In genomic region chr5:32747650-32748375, GRCm38 (mm10) we compare ENCODE assay signal across 9 mouse cellular contexts. TPM values are rescaled to one million over a fixed set of nuclear protein-coding genes. Genes with fewer than 3 reads are reported as not detected.
DNase-seq lines count a peak whose midpoint lies in the region; ATAC-seq and TF ChIP-seq lines count a peak whose summit lies in the region.
"Had no signal": no experiment of that assay in that cellular context is flagged by ENCODE, and none has a peak within 500 bp of the region (broad histone marks: within the 10 kb centered on the region; RNA-seq: fewer than 3 reads in every experiment).

No protein-coding gene starts in this region.

- WGBS in forebrain, embryonic 13.5 days = 63% methylated on average over 6 of the region's 6 CpGs
- WGBS in forebrain, embryonic 12.5 days = 66% methylated on average over 6 of the region's 6 CpGs
- WGBS in kidney, embryonic 16.5 days = 62% methylated on average over 6 of the region's 6 CpGs
- 43% methylated on average over 6 of the region's 6 CpGs for WGBS in liver, postnatal 0 days (ENCODE audit: insufficient replicate concordance)

- peak; percentile 72 for DNase-seq in MN1 (ENCODE audit: low spot score)
- peak; percentile 71 for DNase-seq in cerebellum, adult 9-11 months
- peak; percentile 25 for DNase-seq in gastrocnemius, postnatal 10 days
- peak; percentile 49 for DNase-seq in liver, postnatal 0 days
- peak; percentile 83 for DNase-seq in retina, postnatal 1 day

- H3K4me1 ChIP-seq in forebrain, embryonic 13.5 days = peaks cover 16% of the 10 kb centered on the region
- peaks cover 23% of the 10 kb centered on the region for H3K4me1 ChIP-seq in forebrain, embryonic 12.5 days
- peaks cover 17% of the 10 kb centered on the region for H3K4me1 ChIP-seq in kidney, embryonic 16.5 days (ENCODE audit: insufficient read depth, low read length)
- peaks cover 36% of the 10 kb centered on the region for H3K4me1 ChIP-seq in liver, postnatal 0 days (ENCODE audit: insufficient read depth)

- H3K36me3 ChIP-seq in forebrain, embryonic 13.5 days (ENCODE audit: poor library complexity, severe bottlenecking) = no peaks in the 10 kb centered on the region
- no peaks in the 10 kb centered on the region for H3K36me3 ChIP-seq in forebrain, embryonic 12.5 days (replicated peaks)
- H3K36me3 ChIP-seq in kidney, embryonic 16.5 days (ENCODE audit: insufficient read depth, low read length) = no peaks in the 10 kb centered on the region
- no peaks in the 10 kb centered on the region for H3K36me3 ChIP-seq in liver, postnatal 0 days (replicated peaks; ENCODE audit: insufficient read depth, low read length)
- H3K36me3 ChIP-seq: lung, embryonic 15.5 days had no signal

- no peaks in the 10 kb centered on the region for H3K27me3 ChIP-seq in forebrain, embryonic 13.5 days
- H3K27me3 ChIP-seq in forebrain, embryonic 12.5 days = no peaks in the 10 kb centered on the region
- no peaks in the 10 kb centered on the region for H3K27me3 ChIP-seq in kidney, embryonic 16.5 days (ENCODE audit: insufficient read depth, low read length)
- no peaks in the 10 kb centered on the region for H3K27me3 ChIP-seq in liver, postnatal 0 days (ENCODE audit: insufficient read depth, low read length)
- H3K27me3 ChIP-seq: lung, embryonic 15.5 days had no signal

- TF ChIP-seq EP300 in liver, postnatal 0 days (IDR thresholded peaks at IDR 0.05; ENCODE audit: low read depth) = no peak

- H3K9me3 ChIP-seq in forebrain, embryonic 13.5 days (replicated peaks) = no peaks in the 10 kb centered on the region
- no peaks in the 10 kb centered on the region for H3K9me3 ChIP-seq in forebrain, embryonic 12.5 days
- no peaks in the 10 kb centered on the region for H3K9me3 ChIP-seq in kidney, embryonic 16.5 days (ENCODE audit: low read length)
- no peaks in the 10 kb centered on the region for H3K9me3 ChIP-seq in liver, postnatal 0 days (ENCODE audit: low read length)
- H3K9me3 ChIP-seq: lung, embryonic 15.5 days had no signal

- ATAC-seq in forebrain, embryonic 13.5 days = peak; percentile 58; the same call in 1 of the 2 replicates
- ATAC-seq in forebrain, embryonic 12.5 days (ENCODE audit: low FRiP score) = no peak; the same call in 1 of the 2 replicates
- ATAC-seq in kidney, embryonic 16.5 days (ENCODE audit: low FRiP score, low TSS enrichment) = 0 out of 2 replicates have a peak, but pooled peaks have one; percentile 36
- ATAC-seq in liver, postnatal 0 days = no peak

- no peak overlapping the region for H3K4me2 ChIP-seq in forebrain, embryonic 13.5 days
- H3K4me2 ChIP-seq in forebrain, embryonic 12.5 days = no peak overlapping the region
- no peak overlapping the region for H3K4me2 ChIP-seq in kidney, embryonic 16.5 days (replicated peaks; ENCODE audit: low read depth, low read length)
- H3K4me2 ChIP-seq in liver, postnatal 0 days (ENCODE audit: low read depth, low read length) = peak overlapping the region; percentile 75; the same call in 1 of the 2 replicates

- H3K9ac ChIP-seq in forebrain, embryonic 13.5 days = no peak overlapping the region
- no peak overlapping the region for H3K9ac ChIP-seq in forebrain, embryonic 12.5 days
- no peak overlapping the region for H3K9ac ChIP-seq in kidney, embryonic 16.5 days (replicated peaks; ENCODE audit: low read length)
- no peak overlapping the region for H3K9ac ChIP-seq in liver, postnatal 0 days (replicated peaks)
- H3K9ac ChIP-seq: lung, embryonic 15.5 days had no signal

- H3K4me3 ChIP-seq in forebrain, embryonic 13.5 days = no peak overlapping the region
- H3K4me3 ChIP-seq in forebrain, embryonic 12.5 days (replicated peaks) = no peak overlapping the region
- H3K4me3 ChIP-seq in kidney, embryonic 16.5 days (ENCODE audit: low read length) = no peak overlapping the region
- H3K4me3 ChIP-seq in liver, postnatal 0 days (ENCODE audit: low read depth, low read length) = no peak overlapping the region

- H3K27ac ChIP-seq in forebrain, embryonic 13.5 days = no peak overlapping the region
- H3K27ac ChIP-seq in forebrain, embryonic 12.5 days = no peak overlapping the region
- H3K27ac ChIP-seq in kidney, embryonic 16.5 days (ENCODE audit: low read length) = no peak overlapping the region
- H3K27ac ChIP-seq in liver, postnatal 0 days (ENCODE audit: low read depth) = peak overlapping the region; percentile 25
- H3K27ac ChIP-seq: lung, embryonic 15.5 days had no signal

- peak; percentile 89 for TF ChIP-seq CTCF in liver, postnatal 0 days (IDR thresholded peaks at IDR 0.05; ENCODE audit: low read depth)

RNA-seq across cellular contexts. Expression of gene Pisd, which starts 37.6 kb away (rescaled TPM):
- 76.6 and 85.5 TPM in 2 replicates for polyA plus RNA-seq in forebrain, embryonic 13.5 days (2015; fragmentation: Nextera tagmentation; extraction: Ambion mirVana)
- 70.6 and 70.7 TPM in 2 replicates for polyA plus RNA-seq in forebrain, embryonic 12.5 days (2016; fragmentation: Nextera tagmentation; extraction: Ambion mirVana)
- 10 to 100 TPM; 23.2 to 27.4 TPM for total RNA-seq in gastrocnemius, postnatal 10 days (2021)
- polyA plus RNA-seq in kidney, embryonic 16.5 days (2015; fragmentation: Nextera tagmentation; extraction: Ambion mirVana) = 89.7 and 95.9 TPM in 2 replicates
- 41.4 and 42.2 TPM in 2 replicates for polyA plus RNA-seq in liver, postnatal 0 days (2015; fragmentation: Nextera tagmentation; extraction: Ambion mirVana)

Comparison
In these comparisons a context has a peak if more than half of its experiments do, and no peak if none do; other contexts are left out.
1. ATAC-seq: peak in forebrain, embryonic 13.5 days (single experiment) and kidney, embryonic 16.5 days (single experiment); none in forebrain, embryonic 12.5 days (single experiment) and liver, postnatal 0 days (single experiment).
2. DNase-seq: peak in every context shown above with its lines; median percentile 83 in retina, postnatal 1 day; 72 in MN1; 71 in cerebellum, adult 9-11 months; 49 in liver, postnatal 0 days; 25 in gastrocnemius, postnatal 10 days.